Mouse (Mus musculus) liver, adult 2 months (tissue): ENCODE results near the gene Spats2. TPM values are rescaled to one million over a fixed set of nuclear protein-coding genes. Genes with fewer than 3 reads are reported as not detected.

Experiments
- DNase-seq: peaks from one replicate; pipeline ENCODE4 v3.0.0-alpha.2; 2011; ENCODE audit warnings: low read depth, low spot score; ENCODE audit errors: extremely low read depth
- H3K27ac ChIP-seq: fragments of 200-500 bp; replicated peaks from 2 replicates; pipeline ENCODE4 v1.5.1; 2012; ENCODE audit warnings: low read depth, mild to moderate bottlenecking, control low read depth, inconsistent platforms, low read length; ENCODE audit not compliant: insufficient read depth
- H3K27me3 ChIP-seq: fragments of 200-500 bp; 2 replicates; pipeline ENCODE4 v1.6.1; 2012; ENCODE audit warnings: mild to moderate bottlenecking, moderate library complexity, low read length, inconsistent platforms; ENCODE audit not compliant: control insufficient read depth, insufficient read depth
- H3K36me3 ChIP-seq: fragments of 200-500 bp; 2 replicates; pipeline ENCODE4 v1.6.1; 2012; ENCODE audit warnings: low read length, inconsistent platforms; ENCODE audit not compliant: control insufficient read depth, insufficient read depth
- H3K4me1 ChIP-seq: fragments of 200-500 bp; 2 replicates; pipeline ENCODE4 v1.6.1; 2011; ENCODE audit warnings: low read length; ENCODE audit not compliant: control insufficient read depth, insufficient read depth
- H3K4me3 ChIP-seq: fragments of 200-500 bp; 2 replicates; pipeline ENCODE4 v1.5.1; 2011; ENCODE audit warnings: low read depth, mild to moderate bottlenecking, control low read depth, low read length, moderate library complexity; ENCODE audit not compliant: insufficient read depth
- H3K79me2 ChIP-seq: fragments of 200-500 bp; 2 replicates; pipeline ENCODE4 v1.6.1; 2012; ENCODE audit warnings: inconsistent platforms, mild to moderate bottlenecking, low read length, moderate library complexity; ENCODE audit not compliant: control insufficient read depth, insufficient read depth
- H3K9ac ChIP-seq: fragments of 200-500 bp; 2 replicates; pipeline ENCODE4 v1.6.1; 2012; ENCODE audit warnings: low read depth, mild to moderate bottlenecking, control low read depth, inconsistent platforms, low read length
- CTCF ChIP-seq: fragments of 200-500 bp; IDR thresholded peaks from 2 replicates; pipeline ENCODE4 v1.5.1; 2011; ENCODE audit warnings: low read depth, low read length, control low read depth
- POLR2A ChIP-seq: fragments of 200-500 bp; IDR thresholded peaks from 2 replicates; pipeline ENCODE4 v1.6.1; 2011; ENCODE audit warnings: low read length, control low read depth; ENCODE audit not compliant: insufficient read depth; ENCODE audit errors: extremely low read depth
- WGBS: fragments of 180-500 bp; shearing (Covaris S2); methylation state at CpG from one replicate; pipeline ENCODE4 v1.1.7; 2018; 5-methylcytosine and 5-hydroxymethylcytosine counted together
- polyA plus RNA-seq: library from polyadenylated mRNA; depleted of rRNA; stranded (reverse); fragments of >200 nt; gene quantifications from 2 replicates; pipeline ENCODE4 v1.2.3, GENCODE M21; 2012
- total RNA-seq: library from RNA; depleted of rRNA; stranded (reverse); fragments of >200 nt; gene quantifications from 2 replicates; pipeline ENCODE4 v1.2.3, GENCODE M21; 2014

Spats2 gene
- total and polyA plus RNA-seq, 2 experiments = 2.9 to 3.2 TPM

DNA sequence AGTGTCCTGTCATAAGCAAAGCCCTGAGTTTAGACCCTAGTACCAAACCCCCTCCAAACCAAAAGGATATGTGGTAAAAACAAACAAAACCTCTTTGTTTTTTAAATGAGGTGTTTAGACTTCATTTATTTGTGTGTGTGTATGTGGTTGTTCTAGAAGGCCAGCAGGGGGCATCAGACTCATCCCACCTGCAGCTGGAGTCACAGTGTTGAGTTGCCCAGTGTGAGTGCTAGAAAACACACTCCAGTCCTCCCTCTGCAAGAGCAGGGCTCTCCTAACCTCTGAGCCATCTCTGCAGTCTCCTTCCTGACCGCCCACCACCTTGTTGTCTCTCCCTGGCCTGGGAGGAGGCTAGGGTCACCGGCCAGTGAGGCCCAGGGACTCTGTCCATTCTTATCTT, 89.2 kb downstream of the Spats2 start:
- Histone ChIP-seq H3K36me3 (peaks cover 2% of the 10 kb centered on the region; the same call in 1 of the 2 replicates), H3K4me3 (no peak overlapping the region), H3K27ac (no peak overlapping the region), H3K79me2 (no peaks in the 10 kb centered on the region), H3K27me3 (no peaks in the 10 kb centered on the region), H3K9ac (no peak overlapping the region), H3K4me1 (no peaks in the 10 kb centered on the region)
- TF ChIP-seq POLR2A = no peak
- TF ChIP-seq CTCF = peak; percentile 66
- 84% methylated on average over 2 of the region's 2 CpGs for WGBS
- peak; percentile 41 for DNase-seq

DNA sequence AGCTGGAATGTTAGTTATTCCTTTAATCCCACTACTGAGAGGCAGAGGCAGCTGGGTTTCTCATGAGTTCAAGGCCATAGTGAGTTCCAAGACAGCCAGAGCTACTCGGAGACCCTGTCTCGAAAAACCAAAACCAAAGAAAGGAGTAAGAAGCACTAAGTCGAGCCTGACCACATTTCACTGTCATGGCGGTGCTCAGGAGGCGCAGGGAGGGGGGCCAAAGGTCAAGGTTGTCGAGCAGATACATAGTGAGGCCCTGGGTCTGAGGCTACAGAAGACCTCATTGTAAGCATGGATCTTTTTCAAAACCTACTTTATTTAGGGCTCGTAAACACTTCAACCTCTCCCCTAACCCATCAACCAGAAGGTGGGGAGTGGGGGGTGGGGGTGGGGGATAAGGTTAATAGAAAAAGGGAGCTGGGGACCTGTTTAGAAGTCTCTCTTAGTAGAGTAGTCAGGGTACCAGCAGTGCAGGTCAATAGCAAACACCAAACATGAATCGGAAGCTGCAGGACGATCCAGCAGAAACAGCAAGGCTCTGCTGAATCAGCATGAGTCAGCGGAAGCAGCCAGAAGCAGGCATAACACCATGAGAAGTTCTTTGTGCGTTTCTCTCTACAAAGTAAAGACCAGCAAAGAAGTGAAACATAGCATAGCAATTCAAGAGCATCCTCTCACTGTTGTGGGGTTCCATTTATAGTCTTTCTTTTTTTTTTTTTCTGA, 90.2 kb downstream of the Spats2 start:
- no peaks in the 10 kb centered on the region for H3K27me3 ChIP-seq
- no peak overlapping the region for H3K9ac ChIP-seq
- no peak for DNase-seq
- no peaks in the 10 kb centered on the region; the same call in 1 of the 2 replicates for H3K36me3 ChIP-seq
- no peaks in the 10 kb centered on the region for H3K79me2 ChIP-seq
- no peak overlapping the region for H3K27ac ChIP-seq
- 81% methylated on average over 11 of the region's 11 CpGs for WGBS
- no peak overlapping the region for H3K4me3 ChIP-seq
- TF ChIP-seq POLR2A (no peak), CTCF (no peak)
- H3K4me1 ChIP-seq = no peaks in the 10 kb centered on the region

DNA sequence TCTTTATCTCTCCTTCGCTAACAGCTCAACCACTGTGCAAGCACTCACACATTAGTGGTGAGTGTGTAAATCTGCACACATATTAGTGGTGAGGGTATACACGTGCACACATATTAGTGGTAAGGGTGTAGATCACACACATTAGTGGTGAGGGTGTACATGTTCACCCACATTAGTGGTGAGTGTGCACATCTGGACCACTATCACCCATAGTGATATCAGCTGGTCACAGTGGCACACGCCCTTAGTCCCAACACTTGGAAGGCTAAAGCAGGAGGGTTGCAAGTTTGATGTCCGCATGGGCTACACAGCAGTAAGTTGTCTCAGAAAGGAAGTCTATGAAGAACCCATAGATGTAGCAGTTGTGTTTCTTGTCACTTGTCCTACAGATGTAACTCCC, 91.9 kb downstream of the Spats2 start:
- TF ChIP-seq POLR2A (no peak), CTCF (no peak)
- WGBS = 91% methylated on average over 4 of the region's 4 CpGs

DNA sequence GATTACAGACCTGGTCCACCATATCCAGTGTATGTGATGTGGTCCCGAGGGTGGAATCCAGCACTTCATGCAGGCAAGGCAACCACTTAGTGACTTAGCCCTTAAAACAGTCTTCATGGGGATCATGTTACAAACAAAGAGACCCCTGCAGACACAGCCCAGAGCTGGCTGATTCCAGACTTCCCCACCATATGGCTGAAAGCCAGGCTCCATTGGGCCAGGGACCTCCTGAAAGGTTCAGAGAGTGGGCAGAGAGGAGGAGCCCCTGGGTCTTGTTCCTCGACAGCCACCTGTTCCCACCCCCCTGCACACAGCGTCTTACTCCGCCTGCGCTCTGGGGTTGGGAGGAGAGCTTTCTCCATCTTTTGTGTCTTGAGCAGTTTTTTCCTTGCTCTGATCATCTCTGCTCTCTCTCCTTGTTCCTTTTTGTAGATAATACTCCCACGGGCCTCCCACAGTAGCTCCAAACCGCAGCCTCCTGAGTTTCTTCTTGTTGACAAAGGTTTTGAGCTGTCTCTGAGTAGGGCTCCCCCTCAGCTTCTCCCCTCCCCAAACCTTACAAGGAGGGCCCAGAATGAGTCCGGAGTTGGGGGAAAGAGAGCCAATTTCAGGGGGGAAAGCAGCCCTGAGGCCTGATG, 95.7 kb downstream of the Spats2 start:
- no peaks in the 10 kb centered on the region for H3K79me2 ChIP-seq
- TF ChIP-seq POLR2A (no peak), CTCF (no peak)
- H3K27me3 ChIP-seq = peaks cover 28% of the 10 kb centered on the region; the same call in 1 of the 2 replicates
- H3K36me3 ChIP-seq = no peaks in the 10 kb centered on the region
- no peak overlapping the region for H3K27ac ChIP-seq
- 25% methylated on average over 8 of the region's 8 CpGs for WGBS
- DNase-seq = no peak
- no peak overlapping the region for H3K9ac ChIP-seq
- no peak overlapping the region for H3K4me3 ChIP-seq
- H3K4me1 ChIP-seq = peaks cover 3% of the 10 kb centered on the region; the same call in 1 of the 2 replicates

More for the DNA sequence above, 91.9 kb downstream of the Spats2 start:
- Histone ChIP-seq H3K36me3 (no peaks in the 10 kb centered on the region), H3K9ac (no peak overlapping the region), H3K4me3 (no peak overlapping the region), H3K27ac (no peak overlapping the region), H3K79me2 (no peaks in the 10 kb centered on the region), H3K27me3 (peaks cover 2% of the 10 kb centered on the region; the same call in 1 of the 2 replicates), H3K4me1 (no peaks in the 10 kb centered on the region)
- no peak for DNase-seq

DNA sequence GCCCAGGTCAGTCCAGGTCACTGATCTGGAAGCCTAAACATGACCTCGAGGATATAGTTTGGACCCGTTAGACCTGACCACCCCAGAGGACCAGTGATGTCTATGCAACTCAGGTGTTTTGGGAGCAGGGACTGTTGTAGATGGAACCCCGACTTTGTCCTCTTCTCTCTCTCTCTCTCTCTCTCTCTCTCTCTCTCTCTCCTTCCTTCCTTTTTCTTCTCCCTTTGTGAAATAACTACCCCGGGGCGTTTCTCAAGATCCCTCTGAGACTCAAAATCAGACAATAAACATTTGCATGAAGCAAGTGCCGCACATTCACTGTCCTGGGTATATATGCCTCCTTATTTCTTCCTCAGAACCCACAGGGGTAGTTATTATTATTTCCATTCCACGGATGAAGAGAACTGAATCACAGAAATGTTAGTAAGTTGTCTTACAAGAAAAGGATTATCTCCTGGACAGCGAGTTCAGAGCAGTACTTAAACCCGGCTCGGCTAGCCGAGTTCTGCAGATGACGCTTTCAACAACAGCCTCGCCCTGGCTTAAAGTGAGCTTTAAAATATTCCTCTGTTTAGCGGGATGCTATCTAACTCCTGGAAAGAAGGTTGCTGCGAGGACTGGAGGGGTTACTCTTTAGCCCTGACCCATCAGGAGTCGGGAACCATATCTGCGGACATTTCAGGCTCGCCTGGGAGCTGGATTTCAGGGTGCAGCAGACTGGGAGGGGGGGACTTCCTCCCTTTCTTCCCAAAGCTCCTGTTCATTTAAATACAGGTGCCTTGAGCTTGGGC, 97.3 kb downstream of the Spats2 start:
- TF ChIP-seq CTCF (no peak), POLR2A (no peak)
- Histone ChIP-seq H3K27me3 (peaks cover 32% of the 10 kb centered on the region; the same call in 1 of the 2 replicates), H3K79me2 (no peaks in the 10 kb centered on the region), H3K9ac (no peak overlapping the region), H3K4me3 (no peak overlapping the region), H3K4me1 (peaks cover 3% of the 10 kb centered on the region; the same call in 1 of the 2 replicates), H3K36me3 (no peaks in the 10 kb centered on the region), H3K27ac (no peak overlapping the region)
- DNase-seq = no peak
- 10% methylated on average over 18 of the region's 18 CpGs for WGBS
